ENCODE assay signal across 25 mouse cellular contexts in genomic region chr12:73868568-73868967, GRCm38 (mm10). TPM values are rescaled to one million over a fixed set of nuclear protein-coding genes. Genes with fewer than 3 reads are reported as not detected.
DNase-seq lines count a peak whose midpoint lies in the region; ATAC-seq and TF ChIP-seq lines count a peak whose summit lies in the region.
"Had no signal": no experiment of that assay in that cellular context is flagged by ENCODE, and none has a peak within 500 bp of the region (broad histone marks: within the 10 kb centered on the region; RNA-seq: fewer than 3 reads in every experiment).

No protein-coding gene starts in this region.

- WGBS in midbrain, embryonic 11.5 days = 90% methylated on average over 3 of the region's 3 CpGs
- 89% methylated on average over 3 of the region's 3 CpGs for WGBS in midbrain, embryonic 10.5 days
- WGBS in stomach, postnatal 0 days = 69% methylated on average over 3 of the region's 3 CpGs

- H3K4me3 ChIP-seq in midbrain, embryonic 11.5 days (ENCODE audit: low read depth, low read length) = no peak overlapping the region
- H3K4me3 ChIP-seq in midbrain, embryonic 10.5 days = no peak overlapping the region
- no peak overlapping the region for H3K4me3 ChIP-seq in stomach, postnatal 0 days (ENCODE audit: low read depth, low read length)
- H3K4me3 ChIP-seq: forebrain, embryonic 13.5 days; heart, adult 2 months; hindbrain, embryonic 15.5 days; intestine, embryonic 15.5 days; midbrain, embryonic 15.5 days; myocyte; neural tube, embryonic 15.5 days had no signal

- H3K4me1 ChIP-seq in midbrain, embryonic 11.5 days (ENCODE audit: control insufficient read depth, insufficient read depth, low read length) = no peaks in the 10 kb centered on the region
- no peaks in the 10 kb centered on the region for H3K4me1 ChIP-seq in midbrain, embryonic 10.5 days
- no peaks in the 10 kb centered on the region for H3K4me1 ChIP-seq in stomach, postnatal 0 days (replicated peaks; ENCODE audit: control insufficient read depth, insufficient read depth)
- H3K4me1 ChIP-seq: forebrain, embryonic 13.5 days; intestine, embryonic 15.5 days had no signal

- no peaks in the 10 kb centered on the region for H3K36me3 ChIP-seq in midbrain, embryonic 11.5 days (ENCODE audit: control insufficient read depth, insufficient read depth, low read length)
- H3K36me3 ChIP-seq in midbrain, embryonic 10.5 days = no peaks in the 10 kb centered on the region
- no peaks in the 10 kb centered on the region for H3K36me3 ChIP-seq in stomach, postnatal 0 days (ENCODE audit: control insufficient read depth, insufficient read depth, low read length)
- H3K36me3 ChIP-seq: hindbrain, embryonic 15.5 days; intestine, embryonic 15.5 days; midbrain, embryonic 15.5 days; neural tube, embryonic 15.5 days had no signal

- peak; percentile 50 for DNase-seq in adrenal gland, adult 8-10 months
- no peak for DNase-seq in adrenal gland, postnatal 4 days (ENCODE audit: low spot score in 2 of 2)
- peak; percentile 22 to 49 for DNase-seq in kidney, postnatal 25 days
- DNase-seq in kidney, postnatal 4 days = no peak
- DNase-seq in midbrain, embryonic 11.5 days (ENCODE audit: low spot score, missing footprints) = peak; percentile 39
- DNase-seq in midbrain, embryonic 10.5 days (ENCODE audit: low spot score) = no peak
- no peak for DNase-seq in stomach, postnatal 0 days (ENCODE audit: low spot score)
- DNase-seq: cerebellum, adult 11 months; cerebellum, postnatal 14 days; embryo, embryonic 11 days; heart, adult 2 months; heart, postnatal 36 days; layer of hippocampus, postnatal 36 days; right cerebral cortex, postnatal 14 days; spleen, adult 18-20 months; thymus, postnatal 36 days had no signal

- H3K9ac ChIP-seq in midbrain, embryonic 11.5 days (ENCODE audit: low read length) = no peak overlapping the region
- H3K9ac ChIP-seq in stomach, postnatal 0 days (ENCODE audit: low read length) = no peak overlapping the region
- H3K9ac ChIP-seq: forebrain, embryonic 13.5 days; hindbrain, embryonic 15.5 days; intestine, embryonic 15.5 days; midbrain, embryonic 15.5 days; neural tube, embryonic 15.5 days had no signal

- no peak for ATAC-seq in midbrain, embryonic 11.5 days (ENCODE audit: low FRiP score)
- ATAC-seq in stomach, postnatal 0 days (ENCODE audit: low FRiP score, low TSS enrichment) = no peak
- no peak for ATAC-seq in megakaryocyte, adult 5-6 weeks (ENCODE audit: poor library complexity, severe bottlenecking)
- ATAC-seq: activated CD4-positive, CD25-positive, alpha-beta regulatory T cell, adult 4 months; CD4-positive, CD25-positive, alpha-beta regulatory T cell, adult 4 months; forebrain, embryonic 13.5 days; intestine, embryonic 15.5 days; midbrain, embryonic 15.5 days had no signal

- H3K4me2 ChIP-seq in midbrain, embryonic 11.5 days = no peak overlapping the region
- no peak overlapping the region for H3K4me2 ChIP-seq in stomach, postnatal 0 days (replicated peaks; ENCODE audit: low read depth)
- H3K4me2 ChIP-seq: forebrain, embryonic 13.5 days; hindbrain, embryonic 15.5 days; intestine, embryonic 15.5 days; midbrain, embryonic 15.5 days; neural tube, embryonic 15.5 days had no signal

- no peak for TF ChIP-seq CTCF in stomach, postnatal 0 days (IDR thresholded peaks at IDR 0.05; ENCODE audit: low read depth)

- H3K27ac ChIP-seq in midbrain, embryonic 11.5 days (ENCODE audit: low read depth, low read length) = no peak overlapping the region
- H3K27ac ChIP-seq in midbrain, embryonic 10.5 days (replicated peaks) = no peak overlapping the region
- no peak overlapping the region for H3K27ac ChIP-seq in stomach, postnatal 0 days (replicated peaks)
- H3K27ac ChIP-seq: forebrain, embryonic 13.5 days; heart, adult 2 months; hindbrain, embryonic 15.5 days; intestine, embryonic 15.5 days; midbrain, embryonic 15.5 days; neural tube, embryonic 15.5 days had no signal

- no peaks in the 10 kb centered on the region for H3K27me3 ChIP-seq in midbrain, embryonic 11.5 days (ENCODE audit: control insufficient read depth, insufficient read depth, low read length)
- no peaks in the 10 kb centered on the region for H3K27me3 ChIP-seq in midbrain, embryonic 10.5 days (ENCODE audit: low read depth, poor library complexity, severe bottlenecking)
- no peaks in the 10 kb centered on the region for H3K27me3 ChIP-seq in stomach, postnatal 0 days (ENCODE audit: control insufficient read depth, insufficient read depth, low read length)
- H3K27me3 ChIP-seq: forebrain, embryonic 13.5 days; hindbrain, embryonic 15.5 days; intestine, embryonic 15.5 days; midbrain, embryonic 15.5 days; neural tube, embryonic 15.5 days had no signal

- no peaks in the 10 kb centered on the region for H3K9me3 ChIP-seq in midbrain, embryonic 11.5 days (ENCODE audit: control insufficient read depth, low read length)
- H3K9me3 ChIP-seq in midbrain, embryonic 10.5 days (replicated peaks) = no peaks in the 10 kb centered on the region
- no peaks in the 10 kb centered on the region for H3K9me3 ChIP-seq in stomach, postnatal 0 days (ENCODE audit: control insufficient read depth, low read length)
- H3K9me3 ChIP-seq: forebrain, embryonic 13.5 days; hindbrain, embryonic 15.5 days; intestine, embryonic 15.5 days; midbrain, embryonic 15.5 days; neural tube, embryonic 15.5 days had no signal

- peak; percentile 59 for TF ChIP-seq EP300 in stomach, postnatal 0 days (optimal IDR thresholded peaks at IDR 0.05)

RNA-seq across cellular contexts. Expression of gene Hif1a, which starts 32.6 kb away (rescaled TPM):
- total RNA-seq in adrenal gland, adult 8-10 months (2022) = 10 to 100 TPM; 61.1 to 71.2 (median 65.2) TPM
- 10 to 100 TPM; 74.4 to 77.5 TPM for total RNA-seq in adrenal gland, postnatal 4 days (2021)
- polyA plus RNA-seq in midbrain, embryonic 11.5 days (2014; fragmentation: Nextera tagmentation; extraction: Ambion mirVana) = 130 and 147 TPM in 2 replicates
- polyA plus RNA-seq in midbrain, embryonic 10.5 days (2016; fragmentation: Nextera tagmentation; extraction: Ambion mirVana) = 83.3 and 95.0 TPM in 2 replicates
- 30.0 and 30.4 TPM in 2 replicates for polyA plus RNA-seq in stomach, postnatal 0 days (2015; fragmentation: Nextera tagmentation; extraction: Ambion mirVana)
- 68.4 and 70.9 TPM in 2 replicates for total RNA-seq in megakaryocyte, adult 5-6 weeks (2015)
- 85.4 and 89.4 TPM in 2 replicates for total RNA-seq in megakaryocyte, adult 5-6 weeks (2017)

Comparison
In these comparisons a context has a peak if more than half of its experiments do, and no peak if none do; other contexts are left out.
1. DNase-seq: peak in adrenal gland, adult 8-10 months (single experiment), kidney, postnatal 25 days (2 of 2) and midbrain, embryonic 11.5 days (single experiment); none in adrenal gland, postnatal 4 days (0 of 2), kidney, postnatal 4 days (0 of 2), midbrain, embryonic 10.5 days (single experiment) and stomach, postnatal 0 days (single experiment).